Mouse (Mus musculus) liver, embryonic 12.5 days (tissue): Measurements from ENCODE around the gene Ube2s. TPM values are rescaled to one million over a fixed set of nuclear protein-coding genes. Genes with fewer than 3 reads are reported as not detected.
"Not testable (repeated sequence)": the region's sequence is repeated elsewhere in the genome, so short reads cannot be mapped to it uniquely, and the experiment has no call there.

Experiments
- ATAC-seq: fragments of 200-750 bp; cut with Nextera tagmentation; 2 replicates; pipeline ENCODE4 v1.8.0; 2017; ENCODE audit warnings: moderate number of reproducible peaks, mild to moderate bottlenecking, moderate library complexity
- H3K27ac ChIP-seq: fragments of 300-500 bp; sonication (generic); 2 replicates; pipeline ENCODE4 v1.5.1; 2016; ENCODE audit warnings: mild to moderate bottlenecking
- H3K27me3 ChIP-seq: fragments of 300-500 bp; sonication (generic); replicated peaks from 2 replicates; pipeline ENCODE4 v1.6.1; 2016; ENCODE audit warnings: mild to moderate bottlenecking, moderate library complexity
- H3K36me3 ChIP-seq: fragments of 300-500 bp; sonication (generic); 2 replicates; pipeline ENCODE4 v1.6.1; 2016; ENCODE audit warnings: mild to moderate bottlenecking, moderate library complexity
- H3K4me1 ChIP-seq: fragments of 300-500 bp; sonication (generic); 2 replicates; pipeline ENCODE4 v1.6.1; 2016
- H3K4me2 ChIP-seq: fragments of 300-500 bp; sonication (generic); 2 replicates; pipeline ENCODE4 v1.6.1; 2016; ENCODE audit warnings: mild to moderate bottlenecking, moderate library complexity
- H3K4me3 ChIP-seq: fragments of 300-500 bp; sonication (generic); 2 replicates; pipeline ENCODE4 v1.5.1; 2016; ENCODE audit warnings: mild to moderate bottlenecking, moderate library complexity
- H3K9ac ChIP-seq: fragments of 300-500 bp; sonication (generic); 2 replicates; pipeline ENCODE4 v1.6.1; 2016; ENCODE audit warnings: mild to moderate bottlenecking, moderate library complexity
- H3K9me3 ChIP-seq: fragments of 300-500 bp; sonication (generic); replicated peaks from 2 replicates; pipeline ENCODE4 v1.6.1; 2016; ENCODE audit warnings: mild to moderate bottlenecking, moderate library complexity
- WGBS: fragments of 180-500 bp; shearing (Covaris S2); methylation state at CpG from one replicate; pipeline ENCODE4 v1.1.7; 2016; ENCODE audit not compliant: insufficient replicate concordance; 5-methylcytosine and 5-hydroxymethylcytosine counted together
- polyA plus RNA-seq: library from polyadenylated mRNA; unstranded; fragments of >200 nt; fragmentation: Nextera tagmentation; extraction: Ambion mirVana; gene quantifications from 2 replicates; pipeline ENCODE4 v1.2.1, GENCODE M21; 2016

Gene Ube2s
- polyA plus RNA-seq, 1 experiment from 2014 or later, result 370 TPM

DNA sequence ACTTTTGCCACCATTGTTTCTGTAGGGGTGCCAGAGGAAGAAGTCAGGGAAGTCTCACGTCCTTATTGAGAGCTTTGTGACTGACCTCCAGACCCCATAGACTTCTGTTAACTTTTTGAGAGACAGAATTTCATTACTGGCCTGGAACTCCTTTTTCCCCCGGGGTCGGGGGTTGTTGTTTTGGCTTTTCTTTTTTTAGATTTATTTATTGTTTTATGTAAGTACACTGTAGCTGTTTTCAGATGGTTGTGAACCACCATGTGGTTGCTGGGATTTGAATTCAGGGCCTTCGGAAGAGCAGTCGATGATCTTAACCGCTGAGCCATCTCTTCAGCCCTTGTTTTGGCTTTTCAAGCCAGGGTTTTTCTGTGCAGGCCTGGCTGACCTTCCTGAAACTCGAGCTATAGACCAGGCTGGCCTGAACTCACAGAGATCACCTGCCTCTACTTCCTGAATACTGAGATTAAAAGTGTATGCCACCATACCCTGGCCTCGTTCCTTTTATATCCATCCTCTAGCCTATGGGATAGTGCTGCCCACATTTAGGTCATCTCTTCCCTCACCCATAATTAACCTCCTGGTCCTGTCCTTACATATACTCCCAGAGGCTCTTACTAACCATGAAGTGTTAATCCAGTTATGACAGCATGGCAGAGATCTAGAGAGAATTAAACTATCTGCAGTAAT is 858 bp upstream of the Ube2s start:
- peak overlapping the region; percentile 78 for H3K4me2 ChIP-seq
- H3K9me3 ChIP-seq, result no peaks in the 10 kb centered on the region
- peaks cover 33% of the 10 kb centered on the region for H3K36me3 ChIP-seq
- H3K27me3 ChIP-seq, result 0 out of 2 replicates have a peak, but pooled peaks cover 4% of the 10 kb centered on the region
- no peak; the same call in 1 of the 2 replicates for ATAC-seq
- peak overlapping the region; percentile 77 for H3K9ac ChIP-seq
- peaks cover 37% of the 10 kb centered on the region for H3K4me1 ChIP-seq
- peak overlapping the region; percentile 89 for H3K27ac ChIP-seq
- peak overlapping the region; percentile 90 for H3K4me3 ChIP-seq
- WGBS, result 15% methylated on average over 8 of the region's 8 CpGs

DNA sequence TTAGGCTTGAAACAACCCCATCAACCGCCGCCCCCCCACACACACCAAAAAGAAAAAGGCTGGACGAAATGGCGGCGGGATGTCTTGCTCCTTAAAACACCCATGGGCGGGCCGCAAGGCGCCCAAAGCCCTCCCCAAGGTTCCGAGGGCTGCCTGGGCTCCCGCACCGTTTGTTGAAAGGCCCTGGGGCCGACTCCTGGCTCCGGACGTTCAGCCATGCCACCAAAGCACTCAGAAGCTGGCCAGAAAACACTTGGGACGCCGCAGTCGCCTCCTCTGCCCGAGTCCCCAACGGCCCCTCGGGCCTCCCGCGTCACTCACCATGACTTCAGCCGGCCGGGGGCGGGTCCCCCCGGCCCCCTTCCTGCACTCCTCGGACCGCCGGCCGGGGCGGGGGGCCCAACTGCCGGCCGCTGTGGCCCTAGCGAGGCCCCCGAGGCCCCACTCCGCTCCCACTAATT is 518 bp downstream of the Ube2s start:
- H3K4me1 ChIP-seq, result peaks cover 49% of the 10 kb centered on the region
- H3K36me3 ChIP-seq, result peaks cover 44% of the 10 kb centered on the region
- ATAC-seq, result no peak; the same call in 1 of the 2 replicates
- peak overlapping the region; percentile 89 for H3K27ac ChIP-seq
- WGBS, result under 1% methylated on average over 28 of the region's 36 CpGs
- peak overlapping the region; percentile 90 for H3K4me3 ChIP-seq
- no peaks in the 10 kb centered on the region for H3K9me3 ChIP-seq
- no peaks in the 10 kb centered on the region for H3K27me3 ChIP-seq
- peak overlapping the region; percentile 78 for H3K4me2 ChIP-seq
- H3K9ac ChIP-seq, result peak overlapping the region; percentile 98

DNA sequence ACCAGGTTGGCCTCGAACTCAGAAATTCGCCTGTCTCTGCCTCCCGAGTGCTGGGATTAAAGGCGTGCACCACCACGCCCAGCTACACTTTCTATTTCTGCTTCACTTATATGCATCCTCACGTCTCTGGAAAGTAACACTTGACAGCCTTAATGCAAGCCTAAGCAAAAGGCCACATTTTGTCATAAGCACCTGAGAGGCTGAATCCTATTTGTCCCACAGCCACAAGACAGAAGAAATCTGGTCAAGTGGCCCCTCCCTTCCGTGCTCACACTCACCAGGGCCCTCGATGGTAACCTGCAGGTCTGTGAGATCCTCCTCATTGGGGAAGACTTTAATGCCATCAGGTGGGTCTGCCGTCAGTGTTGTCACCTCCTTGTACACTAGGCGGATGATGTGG is 1.3 kb downstream of the Ube2s start:
- WGBS, result 17% methylated on average over 10 of the region's 10 CpGs
- Histone ChIP-seq H3K27ac (peak overlapping the region; percentile 89), H3K9ac (peak overlapping the region; percentile 98), H3K4me2 (peak overlapping the region; percentile 78), H3K36me3 (peaks cover 52% of the 10 kb centered on the region), H3K4me3 (peak overlapping the region; percentile 90), H3K4me1 (peaks cover 56% of the 10 kb centered on the region)
- H3K9me3 ChIP-seq, ATAC-seq, H3K27me3 ChIP-seq: not testable (repeated sequence)

DNA sequence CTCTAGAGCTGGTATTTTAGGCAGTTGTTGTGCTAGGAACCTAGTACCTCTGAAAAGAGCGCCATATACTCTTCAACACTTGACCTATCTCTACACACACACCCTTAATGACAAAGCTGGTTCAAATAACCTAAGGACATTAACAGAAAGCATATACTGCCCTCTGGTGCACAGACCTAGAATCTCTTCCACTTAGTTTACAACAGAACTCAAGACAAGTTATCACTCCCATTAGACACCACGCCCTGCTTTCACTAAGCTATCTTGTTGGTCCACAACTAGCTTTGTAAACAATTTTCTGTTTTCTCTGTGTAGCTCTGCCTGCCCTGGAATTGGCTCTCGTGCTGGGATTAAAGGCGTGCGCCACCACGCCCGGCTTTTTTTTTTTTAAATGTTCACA is 5.7 kb downstream of the Ube2s start:
- no peak overlapping the region for H3K4me3 ChIP-seq
- H3K9me3 ChIP-seq, result no peaks in the 10 kb centered on the region
- peak overlapping the region; percentile 88 for H3K27ac ChIP-seq
- WGBS, result 57% methylated on average over 7 of the region's 7 CpGs
- H3K27me3 ChIP-seq, result no peaks in the 10 kb centered on the region
- peaks cover 51% of the 10 kb centered on the region for H3K4me1 ChIP-seq
- peak; percentile 87 for ATAC-seq
- H3K36me3 ChIP-seq, result peaks cover 85% of the 10 kb centered on the region
- H3K4me2 ChIP-seq, result peak overlapping the region; percentile 28
- H3K9ac ChIP-seq, result no peak overlapping the region

DNA sequence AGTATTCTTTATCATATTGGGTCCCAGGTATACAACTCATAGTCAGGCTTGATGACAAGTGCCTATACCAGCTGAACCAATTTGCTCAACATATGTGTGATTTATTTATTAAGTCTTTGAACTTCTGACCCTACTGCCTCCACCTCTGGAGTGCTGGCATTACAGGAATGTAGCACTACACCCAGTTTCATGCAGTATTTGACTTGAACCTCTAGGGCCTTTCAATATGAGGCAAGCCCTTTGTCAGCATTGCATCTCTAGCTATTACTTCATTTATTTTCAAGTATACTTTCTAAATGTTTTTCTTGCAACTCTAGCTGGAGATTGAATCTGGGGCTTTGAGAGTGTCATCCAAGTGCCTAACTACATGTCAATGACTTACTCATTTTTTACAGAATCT is 10.1 kb downstream of the Ube2s start:
- ATAC-seq, result no peak
- no peak overlapping the region for H3K9ac ChIP-seq

DNA sequence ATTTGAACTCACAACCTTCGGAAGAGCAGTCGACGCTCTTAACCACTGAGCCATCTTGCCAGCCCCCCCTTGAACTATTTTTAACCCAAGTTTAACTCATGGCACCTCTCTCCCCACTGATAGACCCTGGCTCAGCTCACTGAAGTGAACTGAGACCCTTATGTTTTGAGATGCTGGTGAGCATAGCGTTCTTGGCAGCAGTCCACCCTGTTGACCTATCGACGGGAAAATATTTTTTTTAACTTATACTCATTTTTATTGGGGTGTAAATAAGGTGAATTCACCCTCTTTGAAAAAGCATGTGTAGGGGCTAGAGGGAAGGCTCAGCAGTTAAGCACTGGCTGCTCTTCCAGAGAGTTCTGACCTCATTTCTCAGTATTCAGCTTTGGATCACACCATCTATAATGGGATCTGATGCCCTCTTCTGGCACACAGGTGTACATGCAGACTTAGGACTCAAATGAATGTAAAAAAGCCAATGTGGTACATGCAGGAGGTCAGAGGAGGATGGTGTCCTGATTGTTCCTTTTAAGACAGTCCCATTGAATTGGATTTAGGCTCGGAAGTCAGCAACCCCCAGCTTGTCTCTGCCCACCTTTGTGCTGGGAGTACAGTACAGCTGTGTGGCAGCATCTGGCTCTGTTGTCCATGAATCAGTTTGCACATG is 16.5 kb downstream of the Ube2s start:
- peaks cover 49% of the 10 kb centered on the region for H3K36me3 ChIP-seq
- no peak overlapping the region for H3K4me3 ChIP-seq
- H3K27ac ChIP-seq, result peak overlapping the region; percentile 52
- no peak for ATAC-seq
- WGBS, result 61% methylated on average over 7 of the region's 7 CpGs
- no peaks in the 10 kb centered on the region for H3K27me3 ChIP-seq
- no peak overlapping the region for H3K4me2 ChIP-seq
- peaks cover 34% of the 10 kb centered on the region for H3K4me1 ChIP-seq
- H3K9ac ChIP-seq, result no peak overlapping the region
- H3K9me3 ChIP-seq, result no peaks in the 10 kb centered on the region

More for the DNA sequence above, 10.1 kb downstream of the Ube2s start:
- Histone ChIP-seq H3K36me3 (peaks cover 60% of the 10 kb centered on the region), H3K4me3 (no peak overlapping the region), H3K9me3 (no peaks in the 10 kb centered on the region), H3K27me3 (no peaks in the 10 kb centered on the region), H3K27ac (no peak overlapping the region), H3K4me2 (no peak overlapping the region), H3K4me1 (peaks cover 15% of the 10 kb centered on the region)

DNA sequence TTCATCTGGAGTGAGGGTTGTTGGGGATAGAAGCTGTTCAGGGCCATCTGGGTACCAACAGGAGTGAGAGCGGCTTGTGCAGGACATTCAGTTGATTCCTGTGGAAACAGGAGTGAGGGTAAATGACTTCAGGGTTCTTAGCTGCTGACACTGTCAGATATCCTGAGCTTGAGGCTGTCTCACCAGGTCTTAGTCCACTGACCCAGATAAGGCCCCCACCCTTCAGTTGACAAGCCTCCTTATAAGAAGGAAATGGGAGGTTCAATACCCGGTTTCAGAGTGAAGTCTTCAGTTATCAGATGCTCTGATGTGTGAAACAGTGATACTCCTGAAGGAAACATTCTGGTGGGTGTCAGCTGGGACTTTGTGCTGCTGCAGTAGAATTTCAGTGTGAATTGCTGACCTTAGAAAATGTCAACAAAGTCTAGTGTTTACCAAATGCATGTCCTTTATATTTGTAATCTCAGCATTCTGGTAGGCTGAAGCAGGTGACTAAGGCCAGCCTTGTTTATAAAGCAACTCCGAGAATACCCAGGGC is 17.7 kb downstream of the Ube2s start:
- peak overlapping the region; percentile 96 for H3K27ac ChIP-seq
- no peak for ATAC-seq
- peak overlapping the region; percentile 94 for H3K9ac ChIP-seq
- 55% methylated on average over 3 of the region's 3 CpGs for WGBS
- H3K4me3 ChIP-seq, result peak overlapping the region; percentile 87
- peaks cover 40% of the 10 kb centered on the region for H3K4me1 ChIP-seq
- H3K9me3 ChIP-seq, result no peaks in the 10 kb centered on the region
- H3K27me3 ChIP-seq, result no peaks in the 10 kb centered on the region
- peak overlapping the region; percentile 83 for H3K4me2 ChIP-seq
- H3K36me3 ChIP-seq, result peaks cover 49% of the 10 kb centered on the region

DNA sequence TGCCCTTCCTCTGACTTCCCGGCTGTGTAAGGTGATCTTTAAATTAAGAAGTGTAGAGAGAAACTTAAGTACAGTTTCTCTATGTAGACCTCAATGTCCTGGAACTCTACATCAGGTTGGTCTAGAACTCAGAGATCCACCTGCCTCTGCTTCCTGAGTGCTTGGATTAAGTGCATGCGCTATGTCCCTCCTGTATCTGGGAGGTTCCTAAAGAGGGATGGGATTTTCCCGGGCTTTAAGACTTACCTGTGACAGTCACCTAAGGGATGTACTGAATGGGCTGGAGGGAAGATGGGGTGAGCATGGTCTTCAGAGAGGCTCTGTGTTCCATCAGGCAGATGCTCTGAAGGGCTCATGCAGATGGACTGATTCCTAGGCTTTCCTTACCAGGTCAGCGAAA is 18.7 kb downstream of the Ube2s start:
- H3K9ac ChIP-seq, result peak overlapping the region; percentile 94
- ATAC-seq, result no peak
- H3K4me1 ChIP-seq, result peaks cover 47% of the 10 kb centered on the region
- peak overlapping the region; percentile 87 for H3K4me3 ChIP-seq
- 17% methylated on average over 4 of the region's 4 CpGs for WGBS
- peak overlapping the region; percentile 96 for H3K27ac ChIP-seq
- no peaks in the 10 kb centered on the region for H3K9me3 ChIP-seq
- no peaks in the 10 kb centered on the region for H3K27me3 ChIP-seq
- H3K4me2 ChIP-seq, result peak overlapping the region; percentile 83
- peaks cover 49% of the 10 kb centered on the region for H3K36me3 ChIP-seq

DNA sequence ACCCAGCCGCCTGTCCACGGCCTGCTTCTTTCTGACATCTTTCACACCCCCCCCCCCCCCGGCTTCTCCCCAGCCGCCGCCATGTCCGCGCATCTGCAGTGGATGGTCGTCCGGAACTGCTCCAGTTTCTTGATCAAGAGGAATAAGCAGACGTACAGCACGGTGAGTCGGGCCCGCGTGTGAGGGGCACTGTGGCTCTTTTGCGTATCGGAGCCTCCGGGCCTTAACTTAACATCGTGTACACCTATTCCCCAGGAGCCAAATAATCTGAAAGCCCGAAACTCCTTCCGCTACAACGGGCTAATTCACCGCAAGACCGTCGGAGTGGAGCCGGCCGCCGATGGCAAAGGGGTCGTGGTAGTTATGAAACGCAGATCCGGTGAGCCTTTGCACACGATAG is 19.1 kb downstream of the Ube2s start:
- under 1% methylated on average over 31 of the region's 31 CpGs for WGBS
- not testable (repeated sequence) for ATAC-seq
- H3K27ac ChIP-seq, result peak overlapping the region; percentile 96

DNA sequence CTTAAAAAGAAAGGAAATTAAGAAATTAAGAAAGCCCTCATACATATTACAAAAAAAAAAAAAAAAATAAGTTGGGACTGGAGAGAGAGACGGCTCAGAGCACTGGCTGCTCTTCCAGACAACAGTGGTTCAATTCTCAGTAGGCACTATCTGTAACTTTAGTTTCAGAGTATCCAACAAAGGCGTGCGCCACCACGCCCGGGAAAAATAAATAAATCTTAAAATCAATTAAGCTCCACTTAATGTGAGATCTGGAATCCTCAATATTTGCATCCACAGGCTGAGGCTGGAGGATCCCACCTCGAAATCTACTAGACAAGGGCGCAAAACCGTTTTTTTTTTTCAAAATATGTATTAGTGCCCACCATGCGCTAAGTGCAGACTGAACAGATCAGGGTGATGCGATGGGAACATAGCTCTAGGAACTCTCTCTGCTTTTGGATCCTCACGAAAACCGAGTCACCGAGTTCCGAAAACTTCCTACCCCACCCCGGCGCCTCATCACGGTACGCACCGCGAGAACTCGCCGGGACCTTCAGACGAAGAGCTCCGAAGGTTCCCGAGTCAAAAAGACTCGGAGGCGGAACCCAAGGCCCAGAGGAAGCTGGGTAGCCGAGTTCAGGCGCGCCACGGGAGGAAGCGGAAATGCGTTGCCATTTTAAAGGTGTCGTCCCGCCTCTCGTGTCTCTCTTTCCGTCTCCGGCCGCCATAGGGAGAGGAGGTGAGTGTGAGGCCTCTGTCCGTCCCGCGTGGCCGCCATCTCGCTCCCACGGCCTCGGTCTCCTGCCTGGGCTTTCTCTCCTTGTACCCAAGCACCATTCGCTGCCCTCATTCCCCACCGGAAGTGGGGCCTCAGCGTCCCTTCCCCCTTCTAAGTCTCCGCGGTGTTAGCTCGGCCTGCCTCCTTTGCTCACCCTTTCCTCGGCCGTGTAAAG is 19.8 kb downstream of the Ube2s start, which contains the start of gene Rpl28:
Rpl28 (plus strand) TSS at position 597 of the 935 bp plus-strand sequence.
- peak within 1 kb of the TSS; percentile 83 for H3K4me2 ChIP-seq
- H3K9ac ChIP-seq, result peak within 1 kb of the TSS; percentile 94
- ATAC-seq, result peak; percentile 84
- H3K4me1 ChIP-seq, result peaks cover 58% of the 10 kb centered on the region
- no peaks in the 10 kb centered on the region for H3K9me3 ChIP-seq
- 1% methylated on average over 54 of the region's 54 CpGs for WGBS
- peaks cover 42% of the 10 kb centered on the region for H3K36me3 ChIP-seq
- peak within 1 kb of the TSS; percentile 96 for H3K27ac ChIP-seq
- H3K4me3 ChIP-seq, result peak within 1 kb of the TSS; percentile 87
- H3K27me3 ChIP-seq, result no peaks in the 10 kb centered on the region

More for the DNA sequence above, 19.1 kb downstream of the Ube2s start:
- peak overlapping the region; percentile 94 for H3K9ac ChIP-seq
- H3K4me1 ChIP-seq, result peaks cover 51% of the 10 kb centered on the region
- H3K9me3 ChIP-seq, H3K27me3 ChIP-seq: not testable (repeated sequence)
- H3K36me3 ChIP-seq, result peaks cover 47% of the 10 kb centered on the region
- H3K4me3 ChIP-seq, result peak overlapping the region; percentile 87
- H3K4me2 ChIP-seq, result peak overlapping the region; percentile 83

DNA sequence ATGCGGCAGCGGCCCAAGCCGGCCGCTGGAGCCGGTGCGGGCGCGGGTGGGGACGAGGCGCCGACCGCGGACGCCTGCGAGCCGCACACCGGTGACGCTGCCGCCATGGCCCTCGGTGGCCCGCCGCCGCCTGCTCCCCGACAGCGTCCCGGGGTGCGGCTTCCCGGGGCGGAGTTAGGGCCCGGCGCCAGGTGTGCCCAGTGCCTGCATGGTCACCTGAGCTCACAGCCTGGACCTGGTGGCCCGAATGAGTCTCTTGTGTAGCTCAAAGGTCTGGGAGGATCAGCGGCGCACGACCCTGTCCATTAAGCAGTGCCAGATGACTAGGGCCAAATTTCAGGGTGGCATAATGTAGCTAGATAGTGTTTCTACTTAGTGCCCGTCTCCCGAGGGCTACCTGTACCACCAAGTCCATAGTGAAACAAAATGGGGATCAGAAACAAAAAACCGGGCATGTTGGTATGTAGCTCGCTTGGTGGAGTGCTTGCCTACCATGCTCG is 22.9 kb downstream of the Ube2s start, which contains the start of gene Tmem238:
Tmem238 (minus strand) TSS at position 221 of the 500 bp plus-strand sequence.
- Histone ChIP-seq H3K27me3 (no peaks in the 10 kb centered on the region), H3K9ac (peak within 1 kb of the TSS; percentile 93), H3K27ac (peak within 1 kb of the TSS; percentile 87), H3K4me2 (peak within 1 kb of the TSS; percentile 96), H3K9me3 (no peaks in the 10 kb centered on the region), H3K4me3 (peak within 1 kb of the TSS; percentile 81), H3K36me3 (peaks cover 17% of the 10 kb centered on the region), H3K4me1 (peaks cover 59% of the 10 kb centered on the region)
- 7% methylated on average over 40 of the region's 40 CpGs for WGBS
- peak; percentile 30; the same call in 1 of the 2 replicates for ATAC-seq
